Mouse (Mus musculus) MEL (cell line): ENCODE measurements around the gene Pip5kl1. TPM values are rescaled to one million over a fixed set of nuclear protein-coding genes. Genes with fewer than 3 reads are reported as not detected.

Experiments
- DNase-seq: peaks from one replicate; pipeline ENCODE4 v3.0.0; 2011; ENCODE audit warnings: low read depth, low spot score
- H3K27ac ChIP-seq: 2 replicates; pipeline ENCODE4 v1.5.1; 2012; ENCODE audit warnings: low read depth, mild to moderate bottlenecking, control low read depth, low read length, moderate library complexity; ENCODE audit not compliant: control insufficient read depth
- H3K27me3 ChIP-seq, 2 experiments: fragments of 150-350 bp in 1 of 2; sonication (generic) in 1 of 2; 2 replicates each; pipeline ENCODE4 v1.6.1; 2012; ENCODE audit warnings: low read length in 2 of 2, mild to moderate bottlenecking in 2 of 2, improper control_type of control experiment in 1 of 2, moderate library complexity in 1 of 2; ENCODE audit not compliant: insufficient read depth in 2 of 2, control insufficient read depth in 1 of 2
- H3K36me3 ChIP-seq, 2 experiments: 2 replicates each; pipeline ENCODE4 v1.6.1; 2012 to 2014; ENCODE audit warnings: low read length in 2 of 2, improper control_type of control experiment in 1 of 2, inconsistent platforms in 1 of 2, mild to moderate bottlenecking in 1 of 2; ENCODE audit not compliant: insufficient read depth in 2 of 2, control insufficient read depth in 1 of 2
- H3K4me1 ChIP-seq, 2 experiments: fragments of 150-350 bp in 1 of 2; sonication (generic) in 1 of 2; 2 replicates each; pipeline ENCODE4 v1.6.1; 2012; ENCODE audit warnings: low read length in 2 of 2, improper control_type of control experiment in 1 of 2, mild to moderate bottlenecking in 1 of 2; ENCODE audit not compliant: insufficient read depth in 2 of 2, control insufficient read depth in 1 of 2
- H3K4me3 ChIP-seq, 2 experiments: fragments of 150-350 bp in 1 of 2; sonication (generic) in 1 of 2; 2 replicates each; pipeline ENCODE4 v1.5.1; 2012; ENCODE audit warnings: low read depth in 2 of 2, low read length in 2 of 2, mild to moderate bottlenecking in 2 of 2, moderate library complexity in 2 of 2, control low read depth in 1 of 2, improper control_type of control experiment in 1 of 2; ENCODE audit not compliant: control insufficient read depth in 1 of 2, insufficient read depth in 1 of 2
- H3K79me2 ChIP-seq: 2 replicates; pipeline ENCODE4 v1.6.1; 2012; ENCODE audit warnings: mild to moderate bottlenecking, low read length, moderate library complexity; ENCODE audit not compliant: control insufficient read depth, poor library complexity, insufficient read depth
- H3K9ac ChIP-seq: 2 replicates; pipeline ENCODE4 v1.6.1; 2012; ENCODE audit warnings: low read depth, mild to moderate bottlenecking, control low read depth, low read length, moderate library complexity; ENCODE audit not compliant: control insufficient read depth, poor library complexity, severe bottlenecking
- H3K9me3 ChIP-seq: fragments of 150-350 bp; sonication (generic); replicated peaks from 2 replicates; pipeline ENCODE4 v1.6.1; 2012; ENCODE audit warnings: mild to moderate bottlenecking, low read length, improper control_type of control experiment, moderate library complexity; ENCODE audit not compliant: insufficient read depth
- CHD1 ChIP-seq: IDR thresholded peaks from 2 replicates; pipeline ENCODE4 v1.6.1; 2012; ENCODE audit warnings: low read depth, mild to moderate bottlenecking, inconsistent platforms, low read length, improper control_type of control experiment
- E2F4 ChIP-seq: IDR thresholded peaks from 2 replicates; pipeline ENCODE4 v1.6.1; 2011; ENCODE audit warnings: low read depth, low read length, improper control_type of control experiment, borderline replicate concordance
- ELF1 ChIP-seq: IDR thresholded peaks from 2 replicates; pipeline ENCODE4 v1.6.1; 2014; ENCODE audit warnings: low read depth, mild to moderate bottlenecking, inconsistent platforms, low read length, improper control_type of control experiment, moderate library complexity
- GABPA ChIP-seq: IDR thresholded peaks from 2 replicates; pipeline ENCODE4 v1.6.1; 2012; ENCODE audit warnings: low read depth, mild to moderate bottlenecking, inconsistent platforms, low read length, improper control_type of control experiment, moderate library complexity
- GATA1 ChIP-seq: IDR thresholded peaks from 2 replicates; pipeline ENCODE4 v1.6.1; 2011; ENCODE audit warnings: low read depth, low read length, improper control_type of control experiment
- KAT2A ChIP-seq: conservative IDR thresholded peaks from 2 replicates; pipeline ENCODE4 v1.6.1; 2012; ENCODE audit warnings: low read depth, low read length, improper control_type of control experiment, inconsistent platforms
- MAX ChIP-seq: IDR thresholded peaks from 2 replicates; pipeline ENCODE4 v1.6.1; 2011; ENCODE audit warnings: low read length, improper control_type of control experiment
- MAZ ChIP-seq: IDR thresholded peaks from 2 replicates; pipeline ENCODE4 v1.6.1; 2012; ENCODE audit warnings: low read depth, mild to moderate bottlenecking, inconsistent platforms, low read length, improper control_type of control experiment
- MEF2A ChIP-seq: IDR thresholded peaks from 2 replicates; pipeline ENCODE4 v1.6.1; 2014; ENCODE audit warnings: low read depth, mild to moderate bottlenecking, inconsistent platforms, low read length, improper control_type of control experiment; ENCODE audit not compliant: poor library complexity, insufficient replicate concordance, severe bottlenecking; ENCODE audit errors: extremely low read depth
- MXI1 ChIP-seq: IDR thresholded peaks from 2 replicates; pipeline ENCODE4 v1.6.1; 2011; ENCODE audit warnings: mild to moderate bottlenecking, low read depth, low read length, improper control_type of control experiment
- MYC ChIP-seq: IDR thresholded peaks from 2 replicates; pipeline ENCODE4 v1.6.1; 2011; ENCODE audit warnings: low read depth, mild to moderate bottlenecking, low read length, improper control_type of control experiment, moderate library complexity
- NELFE ChIP-seq: IDR thresholded peaks from 2 replicates; pipeline ENCODE4 v1.6.1; 2011; ENCODE audit warnings: low read depth, low read length, improper control_type of control experiment
- NRF1 ChIP-seq: IDR thresholded peaks from 2 replicates; pipeline ENCODE4 v1.6.1; 2014; ENCODE audit warnings: low read depth, mild to moderate bottlenecking, inconsistent platforms, low read length, improper control_type of control experiment, moderate library complexity; ENCODE audit not compliant: poor library complexity, insufficient read depth, severe bottlenecking
- POLR2A ChIP-seq, 2 experiments: IDR thresholded peaks; 2 replicates each; pipeline ENCODE4 v1.6.1; 2011 to 2012; ENCODE audit warnings: low read length in 2 of 2, mild to moderate bottlenecking in 2 of 2, control low read depth in 1 of 2, improper control_type of control experiment in 1 of 2, low read depth in 1 of 2, moderate library complexity in 1 of 2; ENCODE audit not compliant: control insufficient read depth in 1 of 2, insufficient read depth in 1 of 2, poor library complexity in 1 of 2
- POLR2AphosphoS2 ChIP-seq: IDR thresholded peaks from 2 replicates; pipeline ENCODE4 v1.6.1; 2011; ENCODE audit warnings: low read length, improper control_type of control experiment
- POLR2AphosphoS5 ChIP-seq: IDR thresholded peaks from 2 replicates; pipeline ENCODE4 v1.6.1; 2012; ENCODE audit warnings: low read depth, borderline replicate concordance, mild to moderate bottlenecking, inconsistent platforms, low read length, moderate library complexity, mixed read lengths
- RAD21 ChIP-seq: IDR thresholded peaks from 2 replicates; pipeline ENCODE4 v1.6.1; 2011; ENCODE audit warnings: mild to moderate bottlenecking, low read depth, low read length, improper control_type of control experiment
- RCOR1 ChIP-seq: IDR thresholded peaks from 2 replicates; pipeline ENCODE4 v1.6.1; 2012; ENCODE audit warnings: low read depth, mild to moderate bottlenecking, inconsistent platforms, low read length, improper control_type of control experiment
- SIN3A ChIP-seq: IDR thresholded peaks from 2 replicates; pipeline ENCODE4 v1.6.1; 2012; ENCODE audit warnings: low read length, improper control_type of control experiment, inconsistent platforms
- SMC3 ChIP-seq: IDR thresholded peaks from 2 replicates; pipeline ENCODE4 v1.6.1; 2011; ENCODE audit warnings: low read depth, low read length, improper control_type of control experiment
- ZKSCAN1 ChIP-seq: IDR thresholded peaks from 2 replicates; pipeline ENCODE4 v1.6.1; 2012; ENCODE audit warnings: low read depth, mild to moderate bottlenecking, inconsistent platforms, low read length, improper control_type of control experiment, moderate library complexity
- ZNF384 ChIP-seq: IDR thresholded peaks from 2 replicates; pipeline ENCODE4 v1.6.1; 2012; ENCODE audit warnings: low read depth, mild to moderate bottlenecking, inconsistent platforms, low read length, improper control_type of control experiment
- polyA plus RNA-seq, 2 experiments: library from polyadenylated mRNA; stranded (reverse) in 1 of 2; unstranded in 1 of 2; fragments of >175 nt in 1 of 2; fragments of >200 nt in 1 of 2; gene quantifications; 2 replicates each; pipeline versions ENCODE4 v1.2.1 to v1.2.4; 2012; ENCODE audit warnings: low replicate concordance in 2 of 2, low read depth in 1 of 2; ENCODE audit not compliant: insufficient read length in 2 of 2, insufficient read depth in 1 of 2, missing spikeins in 1 of 2
- total RNA-seq: library from RNA; depleted of rRNA; stranded (reverse); fragments of 300-350 nt; gene quantifications from 2 replicates; pipeline ENCODE4 v1.2.3, GENCODE M21; 2012

The Pip5kl1 gene
- total and polyA plus RNA-seq, 3 experiments, result 0.22 to 0.58 TPM; not detected in 1

DNA sequence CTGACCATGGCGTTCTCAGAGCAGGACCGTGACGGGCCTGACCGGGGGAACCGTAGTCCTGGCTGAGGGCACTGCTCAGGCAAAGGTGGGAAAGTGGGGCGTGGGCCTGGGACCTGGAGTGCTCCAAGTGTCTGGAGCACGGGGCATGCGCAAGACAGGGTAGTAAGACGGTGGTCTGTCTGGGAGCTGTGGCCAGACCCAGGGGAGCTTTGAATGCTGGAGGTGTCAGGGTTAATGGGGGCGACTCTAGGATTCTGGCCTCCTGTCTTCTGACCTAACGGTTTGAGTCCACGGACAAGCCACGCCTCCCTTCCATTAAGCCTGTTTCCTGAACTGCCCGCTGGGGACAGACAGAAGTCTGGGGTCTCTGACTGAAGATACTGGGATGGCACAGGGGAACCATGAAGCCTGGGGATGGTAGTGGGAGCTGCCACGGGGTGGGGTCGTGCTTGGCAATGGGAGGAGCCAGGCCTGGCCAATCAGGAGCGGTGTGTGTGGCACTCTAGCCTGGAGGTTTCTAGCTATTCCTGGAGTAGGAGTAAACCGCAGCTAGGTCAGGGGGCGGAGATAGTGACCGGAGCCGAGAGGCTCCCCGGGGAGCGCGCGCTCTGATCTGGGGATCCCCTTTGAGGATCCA lies 33.7 kb downstream of the Pip5kl1 start:
- TF ChIP-seq CHD1 (no peak), RAD21 (no peak), MAZ (no peak), ZKSCAN1 (no peak), MYC (no peak), GABPA (no peak), SIN3A (no peak; the same call in 1 of the 2 replicates), POLR2A (IDR thresholded peaks at IDR 0.05; ENCODE audit: control insufficient read depth in 1 of 2, insufficient read depth in 1 of 2, low read depth in 1 of 2, low read length in 2 of 2, poor library complexity in 1 of 2) (no peak; a peak in 1 of 4 replicates), RCOR1 (peak; percentile 4; the same call in 1 of the 2 replicates), MEF2A (peak; percentile 41; the same call in 1 of the 2 replicates), ZNF384 (no peak), NELFE (no peak), GATA1 (no peak), SMC3 (no peak), POLR2AphosphoS5 (no peak), ELF1 (no peak), E2F4 (no peak), POLR2AphosphoS2 (no peak), NRF1 (peak; percentile 60; the same call in 1 of the 2 replicates), KAT2A (no peak), MXI1 (no peak), MAX (no peak)
- Histone ChIP-seq H3K36me3 (peaks cover 0 to 6% of the 10 kb centered on the region in 2 experiments; a peak in 2 of 4 replicates), H3K27me3 (no peaks in the 10 kb centered on the region), H3K4me1 (peaks cover 6 to 29% of the 10 kb centered on the region in 2 experiments), H3K4me3 (peak overlapping the region; percentile 78 to 93), H3K9ac (peak overlapping the region; percentile 36), H3K27ac (peak overlapping the region; percentile 30), H3K79me2 (peaks cover 2% of the 10 kb centered on the region; the same call in 1 of the 2 replicates), H3K9me3 (no peaks in the 10 kb centered on the region)
- peak; percentile 89 for DNase-seq
